Mouse (Mus musculus) lung, adult 2 months (tissue): Measurements from ENCODE around the gene Zfp583.

Experiments used
- CTCF ChIP-seq: fragments of 200-500 bp; IDR thresholded peaks from 2 replicates; pipeline ENCODE4 v1.5.1; 2011; ENCODE audit warnings: mild to moderate bottlenecking, low read length, control low read depth; ENCODE audit not compliant: insufficient read depth
- POLR2A ChIP-seq: fragments of 200-500 bp; IDR thresholded peaks from 2 replicates; pipeline ENCODE4 v1.6.1; 2011; ENCODE audit warnings: low read depth, mild to moderate bottlenecking, control low read depth, low read length, borderline replicate concordance; ENCODE audit errors: extremely low read depth

DNA sequence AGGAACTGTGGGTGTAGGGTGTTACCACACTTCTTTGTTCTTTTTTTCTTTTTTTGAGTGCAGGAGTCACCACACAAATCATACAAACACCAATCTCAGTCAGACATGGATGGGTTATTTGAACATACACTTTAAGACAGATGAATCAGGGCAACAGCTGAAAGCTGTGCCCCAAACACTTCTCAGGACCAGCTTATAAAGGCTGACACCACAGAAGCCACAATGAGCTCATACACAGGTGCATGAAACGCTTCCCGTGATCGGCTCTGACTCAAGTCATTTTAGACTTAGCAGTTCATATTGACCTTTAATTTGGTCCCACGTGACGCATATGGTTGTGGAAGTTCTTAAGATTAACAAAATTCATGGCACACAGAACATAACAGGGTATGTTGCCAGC is 8.8 kb upstream of the Zfp583 start:
- TF ChIP-seq CTCF (no peak), POLR2A (no peak)
